Mouse (Mus musculus): ENCODE results near the gene Cdk5. TPM values are rescaled to one million over a fixed set of nuclear protein-coding genes. Genes with fewer than 3 reads are reported as not detected.
A peak's percentile ranks its signal among the peaks of the same experiment; 100 is the strongest.

The Cdk5 gene
- total and polyA plus RNA-seq, 3 experiments: 12.7 to 26.6 (median 14.3) TPM

DNA sequence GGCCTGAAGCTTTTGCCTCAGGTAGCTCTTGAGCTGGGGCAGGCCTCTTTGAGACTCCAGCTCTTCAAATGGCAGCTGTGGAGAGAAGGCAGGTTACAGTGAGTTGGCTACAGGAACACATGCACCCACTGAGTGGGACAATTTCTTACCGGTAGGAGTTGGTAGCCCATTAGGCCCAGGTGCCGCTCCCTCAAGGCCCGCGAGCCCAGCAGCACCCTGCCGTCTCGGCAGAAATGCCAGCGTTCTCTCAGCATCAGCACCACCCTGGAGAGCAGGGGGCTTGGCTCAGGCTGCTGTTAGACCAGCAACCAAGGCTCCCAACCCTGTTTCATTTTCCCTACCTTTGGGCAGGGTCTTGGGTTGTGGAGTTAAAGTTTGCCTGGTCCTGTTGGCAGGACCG, 17.9 kb upstream of the Cdk5 start:
- Histone ChIP-seq H3K4me1 (ENCODE audit: insufficient read depth, low read depth, low read length) (peaks cover 45% of the 10 kb centered on the region), H3K27me3 (ENCODE audit: insufficient read depth, low read length) (no peaks in the 10 kb centered on the region), H3K9me3 (replicated peaks) (no peaks in the 10 kb centered on the region), H3K36me3 (replicated peaks) (peaks cover 81% of the 10 kb centered on the region), H3K4me3 (ENCODE audit: low read depth, low read length) (no peak overlapping the region)
- TF ChIP-seq GATA1 (IDR thresholded peaks at IDR 0.05; ENCODE audit: borderline replicate concordance, low read length): no peak
- no peak for TF ChIP-seq GATA2 (IDR thresholded peaks at IDR 0.05; ENCODE audit: borderline replicate concordance, low read depth, low read length)
- TF ChIP-seq POLR2AphosphoS5 (IDR thresholded peaks at IDR 0.05; ENCODE audit: insufficient replicate concordance, low read depth, low read length): no peak
- TF ChIP-seq CTCF (IDR thresholded peaks at IDR 0.05; ENCODE audit: low read depth, low read length): no peak
- no peak for TF ChIP-seq TAL1 (conservative IDR thresholded peaks at IDR 0.05; ENCODE audit: low read depth, low read length)
- ATAC-seq (ENCODE audit: extremely low read depth, insufficient number of reproducible peaks, low FRiP score, poor library complexity, severe bottlenecking) (no peak), DNase-seq (ENCODE audit: low spot score) (no peak)

DNA sequence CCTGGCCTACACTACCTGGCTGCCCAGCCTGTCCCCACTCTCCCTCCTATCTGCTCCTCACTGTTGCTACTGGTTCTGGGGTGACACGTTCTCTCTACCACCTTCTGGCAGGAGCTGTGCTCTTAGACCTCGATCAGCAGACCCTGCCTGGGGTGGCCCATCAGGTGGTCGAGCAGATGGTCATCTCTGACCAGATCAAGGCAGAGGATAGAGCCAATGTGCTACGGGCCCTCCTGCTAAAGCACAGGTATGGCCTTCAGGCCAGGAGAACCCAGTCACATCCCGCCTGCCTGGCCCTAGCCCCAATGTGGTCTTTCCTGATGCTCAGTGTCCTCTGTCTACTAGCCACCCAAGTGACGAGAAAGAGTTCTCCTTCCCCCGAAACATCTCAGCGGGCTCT, 10.7 kb upstream of the Cdk5 start:
- Histone ChIP-seq H3K9me3 (replicated peaks) (no peaks in the 10 kb centered on the region), H3K36me3 (replicated peaks) (peaks cover 94% of the 10 kb centered on the region), H3K4me3 (ENCODE audit: low read depth, low read length) (no peak overlapping the region), H3K27me3 (ENCODE audit: insufficient read depth, low read length) (no peaks in the 10 kb centered on the region), H3K4me1 (ENCODE audit: insufficient read depth, low read depth, low read length) (no peaks in the 10 kb centered on the region)
- TF ChIP-seq POLR2AphosphoS5 (IDR thresholded peaks at IDR 0.05; ENCODE audit: insufficient replicate concordance, low read depth, low read length) (no peak), TAL1 (conservative IDR thresholded peaks at IDR 0.05; ENCODE audit: low read depth, low read length) (no peak), CTCF (IDR thresholded peaks at IDR 0.05; ENCODE audit: low read depth, low read length) (no peak)
- DNase-seq (ENCODE audit: low spot score): no peak
- no peak for ATAC-seq (ENCODE audit: extremely low read depth, insufficient number of reproducible peaks, low FRiP score, poor library complexity, severe bottlenecking)

- peak overlapping the region; percentile 51; the same call in 1 of the 2 replicates for H3K4me3 ChIP-seq (ENCODE audit: low read depth, low read length)
- TF ChIP-seq GATA1 (IDR thresholded peaks at IDR 0.05; ENCODE audit: borderline replicate concordance, low read length) (no peak), TAL1 (conservative IDR thresholded peaks at IDR 0.05; ENCODE audit: low read depth, low read length) (no peak), POLR2AphosphoS5 (IDR thresholded peaks at IDR 0.05; ENCODE audit: insufficient replicate concordance, low read depth, low read length) (no peak), GATA2 (IDR thresholded peaks at IDR 0.05; ENCODE audit: borderline replicate concordance, low read depth, low read length) (no peak), CTCF (IDR thresholded peaks at IDR 0.05; ENCODE audit: low read depth, low read length) (no peak)
- ATAC-seq (ENCODE audit: extremely low read depth, insufficient number of reproducible peaks, low FRiP score, poor library complexity, severe bottlenecking) (no peak), DNase-seq (ENCODE audit: low spot score) (no peak)
- no peaks in the 10 kb centered on the region for H3K27me3 ChIP-seq (ENCODE audit: insufficient read depth, low read length)
- H3K4me1 ChIP-seq (ENCODE audit: insufficient read depth, low read depth, low read length): peaks cover 48% of the 10 kb centered on the region
- peaks cover 62% of the 10 kb centered on the region for H3K36me3 ChIP-seq (replicated peaks)
- H3K9me3 ChIP-seq (replicated peaks): no peaks in the 10 kb centered on the region
Observed at GRCm38 (mm10) chr5:24428596-24428995, 5.3 kb upstream of the Cdk5 start.

DNA sequence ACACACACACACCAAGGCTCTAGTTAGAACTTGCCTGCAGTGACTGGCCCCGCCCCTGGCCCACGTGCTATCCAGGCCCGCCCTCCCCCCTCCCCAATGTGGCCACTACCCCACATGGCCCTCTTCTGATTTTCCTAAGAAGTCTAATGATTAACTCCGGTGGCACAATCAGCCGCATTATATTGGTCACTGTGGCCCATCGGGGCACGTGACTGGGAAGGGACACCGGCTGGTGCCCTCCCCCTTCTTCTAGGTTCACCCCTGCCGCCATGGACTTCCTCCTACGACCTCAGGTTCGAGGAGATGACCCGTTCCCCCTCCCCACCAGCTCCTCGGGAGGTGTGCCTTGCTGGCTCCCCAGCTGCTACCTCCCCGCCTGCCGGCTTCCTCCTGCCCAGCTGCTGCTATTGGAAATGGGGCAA, 4.7 kb upstream of the Cdk5 start:
- no peak for ATAC-seq (ENCODE audit: extremely low read depth, insufficient number of reproducible peaks, low FRiP score, poor library complexity, severe bottlenecking)
- TF ChIP-seq GATA2 (IDR thresholded peaks at IDR 0.05; ENCODE audit: borderline replicate concordance, low read depth, low read length) (no peak), TAL1 (conservative IDR thresholded peaks at IDR 0.05; ENCODE audit: low read depth, low read length) (no peak), GATA1 (IDR thresholded peaks at IDR 0.05; ENCODE audit: borderline replicate concordance, low read length) (no peak), POLR2AphosphoS5 (IDR thresholded peaks at IDR 0.05; ENCODE audit: insufficient replicate concordance, low read depth, low read length) (no peak), CTCF (IDR thresholded peaks at IDR 0.05; ENCODE audit: low read depth, low read length) (no peak)
- Histone ChIP-seq H3K4me3 (ENCODE audit: low read depth, low read length) (peak overlapping the region; percentile 51; the same call in 1 of the 2 replicates), H3K36me3 (replicated peaks) (peaks cover 56% of the 10 kb centered on the region), H3K9me3 (replicated peaks) (no peaks in the 10 kb centered on the region), H3K4me1 (ENCODE audit: insufficient read depth, low read depth, low read length) (peaks cover 50% of the 10 kb centered on the region), H3K27me3 (ENCODE audit: insufficient read depth, low read length) (no peaks in the 10 kb centered on the region)
- DNase-seq (ENCODE audit: low spot score): peak; percentile 60

GRCm38 (mm10) chr5:24427285-24427633, 3.9 kb upstream of the Cdk5 start:
- Histone ChIP-seq H3K36me3 (replicated peaks) (peaks cover 49% of the 10 kb centered on the region), H3K4me3 (ENCODE audit: low read depth, low read length) (no peak overlapping the region; the same call in 1 of the 2 replicates), H3K9me3 (replicated peaks) (no peaks in the 10 kb centered on the region), H3K27me3 (ENCODE audit: insufficient read depth, low read length) (no peaks in the 10 kb centered on the region), H3K4me1 (ENCODE audit: insufficient read depth, low read depth, low read length) (peaks cover 57% of the 10 kb centered on the region)
- TF ChIP-seq GATA2 (IDR thresholded peaks at IDR 0.05; ENCODE audit: borderline replicate concordance, low read depth, low read length): no peak
- TF ChIP-seq POLR2AphosphoS5 (IDR thresholded peaks at IDR 0.05; ENCODE audit: insufficient replicate concordance, low read depth, low read length): no peak
- no peak for TF ChIP-seq GATA1 (IDR thresholded peaks at IDR 0.05; ENCODE audit: borderline replicate concordance, low read length)
- no peak for TF ChIP-seq CTCF (IDR thresholded peaks at IDR 0.05; ENCODE audit: low read depth, low read length)
- DNase-seq (ENCODE audit: low spot score) (no peak), ATAC-seq (ENCODE audit: extremely low read depth, insufficient number of reproducible peaks, low FRiP score, poor library complexity, severe bottlenecking) (no peak)

DNA sequence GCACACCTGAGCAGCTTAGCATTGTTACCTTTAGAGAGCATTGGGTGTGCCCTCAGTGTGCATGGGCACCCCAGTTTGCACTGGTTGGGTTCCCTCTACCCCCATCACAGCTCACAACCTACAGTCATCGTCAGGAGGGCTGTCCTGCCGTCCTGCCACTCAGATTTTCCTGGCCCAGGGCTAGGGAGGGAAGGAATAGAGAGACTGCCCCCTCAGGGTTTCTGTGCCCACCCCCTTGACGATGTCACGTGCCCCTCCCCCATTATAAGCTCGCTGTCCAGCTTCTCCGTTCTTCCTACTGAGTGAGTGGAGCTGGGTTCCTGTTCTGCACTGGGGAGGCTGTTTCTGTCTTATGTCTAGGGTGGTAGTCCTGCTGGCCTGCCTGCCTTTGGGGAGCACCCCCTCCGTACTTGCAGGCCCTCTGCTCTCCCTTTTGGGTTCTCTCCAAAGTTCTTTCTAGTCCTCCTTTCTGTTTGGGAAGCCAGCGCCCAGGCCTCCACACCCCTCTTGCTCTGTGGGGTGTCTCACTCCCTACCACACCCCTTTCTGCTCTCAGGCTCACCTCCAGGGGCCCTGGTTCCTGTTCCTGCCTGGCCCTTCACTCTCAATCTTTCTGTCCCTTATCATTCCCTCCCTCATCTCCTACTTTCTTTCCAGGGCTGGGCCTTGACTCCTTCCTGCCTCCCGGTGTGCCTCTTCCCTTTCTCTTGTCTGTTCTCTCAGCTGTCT, 3.4 kb upstream of the Cdk5 start:
- H3K4me3 ChIP-seq (ENCODE audit: low read depth, low read length): peak overlapping the region; percentile 74; the same call in 1 of the 2 replicates
- ATAC-seq (ENCODE audit: extremely low read depth, insufficient number of reproducible peaks, low FRiP score, poor library complexity, severe bottlenecking) (no peak), DNase-seq (ENCODE audit: low spot score) (peak; percentile 47)
- peaks cover 49% of the 10 kb centered on the region for H3K36me3 ChIP-seq (replicated peaks)
- peaks cover 58% of the 10 kb centered on the region for H3K4me1 ChIP-seq (ENCODE audit: insufficient read depth, low read depth, low read length)
- H3K9me3 ChIP-seq (replicated peaks): no peaks in the 10 kb centered on the region
- H3K27me3 ChIP-seq (ENCODE audit: insufficient read depth, low read length): no peaks in the 10 kb centered on the region
- TF ChIP-seq CTCF (IDR thresholded peaks at IDR 0.05; ENCODE audit: low read depth, low read length): no peak
- no peak for TF ChIP-seq GATA2 (IDR thresholded peaks at IDR 0.05; ENCODE audit: borderline replicate concordance, low read depth, low read length)
- no peak for TF ChIP-seq TAL1 (conservative IDR thresholded peaks at IDR 0.05; ENCODE audit: low read depth, low read length)
- TF ChIP-seq POLR2AphosphoS5 (IDR thresholded peaks at IDR 0.05; ENCODE audit: insufficient replicate concordance, low read depth, low read length): no peak
- TF ChIP-seq GATA1 (IDR thresholded peaks at IDR 0.05; ENCODE audit: borderline replicate concordance, low read length): no peak
